Mouse (Mus musculus): ENCODE measurements around the gene Gpkow. TPM values are rescaled to one million over a fixed set of nuclear protein-coding genes. Genes with fewer than 3 reads are reported as not detected.

Gpkow gene
- polyA plus RNA-seq, 1 experiment = 12.2 TPM

- DNase-seq = peak; percentile 73
- no peaks in the 10 kb centered on the region for H3K27me3 ChIP-seq (ENCODE audit: control insufficient read depth, insufficient read depth, low read length)
- peaks cover 6% of the 10 kb centered on the region; the same call in 1 of the 2 replicates for H3K4me1 ChIP-seq (replicated peaks; ENCODE audit: control insufficient read depth, insufficient read depth, low read length)
- H3K27ac ChIP-seq (ENCODE audit: control insufficient read depth, insufficient read depth, low read length) = peak within 1 kb of the TSS; percentile 90
- H3K4me3 ChIP-seq (ENCODE audit: control insufficient read depth, insufficient read depth, low read length) = peak within 1 kb of the TSS; percentile 82
- peaks cover 9% of the 10 kb centered on the region for H3K36me3 ChIP-seq (ENCODE audit: control insufficient read depth, insufficient read depth, low read length)
- WGBS = 6% methylated on average over 22 of the region's 22 CpGs
- no peak for TF ChIP-seq CTCF (IDR thresholded peaks at IDR 0.05; ENCODE audit: borderline replicate concordance, control insufficient read depth, extremely low read depth, insufficient read depth, low read length, poor library complexity)
These were observed 24.8 kb downstream of the Gpkow start, which contains the start of gene Gm45208 for GRCm38 (mm10) chrX:7721514-7722281. Gene Gm45208 (plus strand): TSS chrX:7722245.

- peaks cover 6% of the 10 kb centered on the region; the same call in 1 of the 2 replicates for H3K4me1 ChIP-seq (replicated peaks; ENCODE audit: control insufficient read depth, insufficient read depth, low read length)
- DNase-seq = no peak
- WGBS = 0% methylated on average over 11 of the region's 11 CpGs
- H3K36me3 ChIP-seq (ENCODE audit: control insufficient read depth, insufficient read depth, low read length) = peaks cover 11% of the 10 kb centered on the region
- no peaks in the 10 kb centered on the region for H3K27me3 ChIP-seq (ENCODE audit: control insufficient read depth, insufficient read depth, low read length)
- peak overlapping the region; percentile 82 for H3K4me3 ChIP-seq (ENCODE audit: control insufficient read depth, insufficient read depth, low read length)
- peak overlapping the region; percentile 42; the same call in 1 of the 2 replicates for H3K27ac ChIP-seq (ENCODE audit: control insufficient read depth, insufficient read depth, low read length)
- no peak for TF ChIP-seq POLR2A (IDR thresholded peaks at IDR 0.05; ENCODE audit: control insufficient read depth, extremely low read depth, insufficient read depth, low read length, poor library complexity)
- TF ChIP-seq CTCF (IDR thresholded peaks at IDR 0.05; ENCODE audit: borderline replicate concordance, control insufficient read depth, extremely low read depth, insufficient read depth, low read length, poor library complexity) = no peak
These were observed 25.3 kb downstream of the Gpkow start for GRCm38 (mm10) chrX:7722282-7722611.

- H3K4me3 ChIP-seq (ENCODE audit: control insufficient read depth, insufficient read depth, low read length) = peak overlapping the region; percentile 82
- 1% methylated on average over 4 of the region's 4 CpGs for WGBS
- peaks cover 6% of the 10 kb centered on the region; the same call in 1 of the 2 replicates for H3K4me1 ChIP-seq (replicated peaks; ENCODE audit: control insufficient read depth, insufficient read depth, low read length)
- H3K36me3 ChIP-seq (ENCODE audit: control insufficient read depth, insufficient read depth, low read length) = peaks cover 15% of the 10 kb centered on the region
- TF ChIP-seq POLR2A (IDR thresholded peaks at IDR 0.05; ENCODE audit: control insufficient read depth, extremely low read depth, insufficient read depth, low read length, poor library complexity) (no peak), CTCF (IDR thresholded peaks at IDR 0.05; ENCODE audit: borderline replicate concordance, control insufficient read depth, extremely low read depth, insufficient read depth, low read length, poor library complexity) (no peak)
- H3K27me3 ChIP-seq (ENCODE audit: control insufficient read depth, insufficient read depth, low read length) = no peaks in the 10 kb centered on the region
- H3K27ac ChIP-seq (ENCODE audit: control insufficient read depth, insufficient read depth, low read length) = no peak overlapping the region
- DNase-seq = no peak
These were observed 25.8 kb downstream of the Gpkow start for GRCm38 (mm10) chrX:7722691-7723090.

GRCm38 (mm10) chrX:7724135-7724534 lies 27.2 kb downstream of the Gpkow start:
- TF ChIP-seq CTCF (IDR thresholded peaks at IDR 0.05; ENCODE audit: borderline replicate concordance, control insufficient read depth, extremely low read depth, insufficient read depth, low read length, poor library complexity) (no peak), POLR2A (IDR thresholded peaks at IDR 0.05; ENCODE audit: control insufficient read depth, extremely low read depth, insufficient read depth, low read length, poor library complexity) (no peak)
- Histone ChIP-seq H3K27me3 (ENCODE audit: control insufficient read depth, insufficient read depth, low read length) (no peaks in the 10 kb centered on the region), H3K27ac (ENCODE audit: control insufficient read depth, insufficient read depth, low read length) (no peak overlapping the region), H3K36me3 (ENCODE audit: control insufficient read depth, insufficient read depth, low read length) (peaks cover 16% of the 10 kb centered on the region), H3K4me1 (replicated peaks; ENCODE audit: control insufficient read depth, insufficient read depth, low read length) (peaks cover 14% of the 10 kb centered on the region; the same call in 1 of the 2 replicates), H3K4me3 (ENCODE audit: control insufficient read depth, insufficient read depth, low read length) (no peak overlapping the region)
- WGBS = 98% methylated on average over 7 of the region's 7 CpGs
- DNase-seq = no peak

GRCm38 (mm10) chrX:7725841-7726240 lies 28.9 kb downstream of the Gpkow start:
- Histone ChIP-seq H3K27ac (ENCODE audit: control insufficient read depth, insufficient read depth, low read length) (no peak overlapping the region), H3K27me3 (ENCODE audit: control insufficient read depth, insufficient read depth, low read length) (no peaks in the 10 kb centered on the region), H3K36me3 (ENCODE audit: control insufficient read depth, insufficient read depth, low read length) (peaks cover 16% of the 10 kb centered on the region), H3K4me1 (replicated peaks; ENCODE audit: control insufficient read depth, insufficient read depth, low read length) (peaks cover 14% of the 10 kb centered on the region; the same call in 1 of the 2 replicates), H3K4me3 (ENCODE audit: control insufficient read depth, insufficient read depth, low read length) (no peak overlapping the region)
- no peak for TF ChIP-seq CTCF (IDR thresholded peaks at IDR 0.05; ENCODE audit: borderline replicate concordance, control insufficient read depth, extremely low read depth, insufficient read depth, low read length, poor library complexity)
- no peak for TF ChIP-seq POLR2A (IDR thresholded peaks at IDR 0.05; ENCODE audit: control insufficient read depth, extremely low read depth, insufficient read depth, low read length, poor library complexity)
- WGBS = 93% methylated on average over 12 of the region's 12 CpGs
- no peak for DNase-seq

- H3K36me3 ChIP-seq (ENCODE audit: control insufficient read depth, insufficient read depth, low read length) = peaks cover 16% of the 10 kb centered on the region
- no peaks in the 10 kb centered on the region for H3K27me3 ChIP-seq (ENCODE audit: control insufficient read depth, insufficient read depth, low read length)
- no peak overlapping the region for H3K27ac ChIP-seq (ENCODE audit: control insufficient read depth, insufficient read depth, low read length)
- WGBS = 98% methylated on average over 11 of the region's 13 CpGs
- DNase-seq = no peak
- no peak for TF ChIP-seq POLR2A (IDR thresholded peaks at IDR 0.05; ENCODE audit: control insufficient read depth, extremely low read depth, insufficient read depth, low read length, poor library complexity)
- TF ChIP-seq CTCF (IDR thresholded peaks at IDR 0.05; ENCODE audit: borderline replicate concordance, control insufficient read depth, extremely low read depth, insufficient read depth, low read length, poor library complexity) = no peak
- H3K4me1 ChIP-seq (replicated peaks; ENCODE audit: control insufficient read depth, insufficient read depth, low read length) = peaks cover 14% of the 10 kb centered on the region; the same call in 1 of the 2 replicates
- H3K4me3 ChIP-seq (ENCODE audit: control insufficient read depth, insufficient read depth, low read length) = no peak overlapping the region
These were observed 30.2 kb downstream of the Gpkow start for GRCm38 (mm10) chrX:7727176-7727575.

Measured in thymus, adult 2 months (tissue).